Mouse (Mus musculus): ENCODE measurements at regions not wholly inside any gene's neighbourhood (a gene's known extent, or its start where the extent isn't known, plus 50 kb on each side); places are given as distances from the start of the nearest gene placed in this dataset.
A peak's percentile ranks its signal among the peaks of the same experiment; 100 is the strongest.

DNA sequence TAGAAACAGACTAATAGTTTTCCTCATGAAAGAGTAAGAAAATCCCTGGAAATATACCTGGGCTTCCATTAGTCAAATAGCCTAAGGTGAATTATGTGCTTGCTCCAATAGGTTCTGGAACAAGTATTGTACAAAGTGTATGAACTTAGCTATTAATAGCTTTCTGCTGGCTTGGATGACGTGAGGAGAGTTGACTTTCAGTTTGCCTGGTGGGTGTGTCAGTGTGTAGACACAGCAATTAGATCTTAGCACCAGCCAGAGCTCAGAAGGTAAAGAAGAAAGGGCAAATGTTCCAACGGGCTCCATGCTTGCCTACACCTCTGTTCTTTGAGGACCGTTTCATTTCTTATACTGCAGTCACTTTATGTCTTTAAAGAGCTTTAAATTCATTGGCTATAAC is 654.8 kb upstream of the Mef2c start:
- H3K9me3 ChIP-seq (replicated peaks), result no peaks in the 10 kb centered on the region
- H3K9ac ChIP-seq, result no peak overlapping the region
- no peaks in the 10 kb centered on the region for H3K4me1 ChIP-seq
- H3K27ac ChIP-seq, result no peak overlapping the region
- ATAC-seq, result no peak
- WGBS, result 76% methylated on average over 3 of the region's 3 CpGs
- no peaks in the 10 kb centered on the region for H3K36me3 ChIP-seq (ENCODE audit: poor library complexity, severe bottlenecking)
- H3K4me3 ChIP-seq, result no peak overlapping the region
- H3K27me3 ChIP-seq, result no peaks in the 10 kb centered on the region
- H3K4me2 ChIP-seq, result no peak overlapping the region

DNA sequence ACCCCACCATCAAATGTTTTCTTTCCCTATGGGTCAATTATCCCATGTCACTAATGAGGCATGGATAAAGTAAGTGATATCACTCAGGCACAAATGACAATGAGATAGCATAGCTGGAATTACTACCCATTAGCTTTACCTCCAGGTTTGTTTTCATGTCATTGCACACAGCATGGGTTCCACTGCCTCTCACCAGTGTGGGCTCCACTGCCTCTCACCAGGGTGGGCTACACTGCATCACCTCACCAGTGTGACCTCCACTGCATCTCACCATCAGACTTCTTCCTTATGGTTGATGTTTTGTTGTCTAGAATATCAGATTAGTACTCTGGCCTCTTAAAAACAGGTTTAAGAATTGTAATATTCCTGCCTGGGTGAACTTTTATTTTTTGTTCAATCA is 634.0 kb upstream of the Mef2c start:
- H3K9me3 ChIP-seq (replicated peaks), result no peaks in the 10 kb centered on the region
- H3K4me2 ChIP-seq, result no peak overlapping the region
- H3K9ac ChIP-seq, result no peak overlapping the region
- no peak for ATAC-seq
- no peak overlapping the region for H3K27ac ChIP-seq
- no peaks in the 10 kb centered on the region for H3K4me1 ChIP-seq
- no peaks in the 10 kb centered on the region for H3K27me3 ChIP-seq
- H3K4me3 ChIP-seq, result no peak overlapping the region
- H3K36me3 ChIP-seq (ENCODE audit: poor library complexity, severe bottlenecking), result no peaks in the 10 kb centered on the region

DNA sequence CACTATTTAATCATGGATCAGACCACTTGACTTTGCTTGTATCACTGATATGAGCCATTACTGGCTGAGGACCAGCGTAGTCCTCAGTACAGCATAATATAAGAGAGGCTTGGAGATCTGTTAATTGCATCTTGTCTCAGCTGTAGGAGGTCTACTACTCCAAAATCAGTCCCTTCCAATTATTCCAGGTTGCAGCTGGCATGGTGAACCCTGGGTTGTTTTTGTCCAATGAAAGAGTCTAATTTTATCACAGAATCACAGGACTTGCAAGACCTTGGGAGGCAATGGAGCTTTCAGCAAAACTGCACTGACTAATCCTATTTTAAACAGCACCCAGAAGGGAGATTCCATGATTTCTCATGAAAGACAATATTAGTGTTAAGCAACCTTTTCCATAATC is 629.7 kb upstream of the Mef2c start:
- H3K36me3 ChIP-seq (ENCODE audit: poor library complexity, severe bottlenecking), result no peaks in the 10 kb centered on the region
- WGBS, result 74% methylated on average over 1 of the region's 1 CpGs
- H3K9ac ChIP-seq, result no peak overlapping the region
- no peak for ATAC-seq
- H3K27me3 ChIP-seq, result no peaks in the 10 kb centered on the region
- no peak overlapping the region for H3K27ac ChIP-seq
- H3K4me1 ChIP-seq, result no peaks in the 10 kb centered on the region
- H3K9me3 ChIP-seq (replicated peaks), result no peaks in the 10 kb centered on the region
- H3K4me3 ChIP-seq, result no peak overlapping the region
- no peak overlapping the region for H3K4me2 ChIP-seq

DNA sequence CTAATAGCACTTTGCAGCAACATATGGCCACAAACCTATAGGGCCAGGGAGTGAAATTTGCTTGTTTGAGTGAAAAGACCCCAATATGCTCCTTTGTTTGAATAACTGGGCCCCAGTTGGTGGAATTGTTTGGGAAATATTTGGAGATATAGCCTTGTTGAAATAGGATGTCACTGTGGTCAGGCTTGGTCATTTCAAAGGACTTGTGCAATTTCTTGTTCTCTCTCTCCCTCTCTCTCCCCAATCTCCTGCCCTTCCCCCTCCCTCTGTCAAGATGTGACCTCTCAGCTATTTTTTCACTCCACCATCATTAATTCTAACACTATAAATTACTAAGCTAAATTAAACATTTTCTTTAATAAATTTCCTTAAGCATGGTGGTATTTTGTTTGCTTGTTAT is 620.5 kb upstream of the Mef2c start:
- H3K9me3 ChIP-seq (replicated peaks), result no peaks in the 10 kb centered on the region
- H3K4me2 ChIP-seq, result no peak overlapping the region
- H3K4me1 ChIP-seq, result no peaks in the 10 kb centered on the region
- no peak overlapping the region for H3K9ac ChIP-seq
- no peaks in the 10 kb centered on the region for H3K36me3 ChIP-seq (ENCODE audit: poor library complexity, severe bottlenecking)
- H3K27ac ChIP-seq, result no peak overlapping the region
- ATAC-seq, result no peak
- no peak overlapping the region for H3K4me3 ChIP-seq
- H3K27me3 ChIP-seq, result no peaks in the 10 kb centered on the region

DNA sequence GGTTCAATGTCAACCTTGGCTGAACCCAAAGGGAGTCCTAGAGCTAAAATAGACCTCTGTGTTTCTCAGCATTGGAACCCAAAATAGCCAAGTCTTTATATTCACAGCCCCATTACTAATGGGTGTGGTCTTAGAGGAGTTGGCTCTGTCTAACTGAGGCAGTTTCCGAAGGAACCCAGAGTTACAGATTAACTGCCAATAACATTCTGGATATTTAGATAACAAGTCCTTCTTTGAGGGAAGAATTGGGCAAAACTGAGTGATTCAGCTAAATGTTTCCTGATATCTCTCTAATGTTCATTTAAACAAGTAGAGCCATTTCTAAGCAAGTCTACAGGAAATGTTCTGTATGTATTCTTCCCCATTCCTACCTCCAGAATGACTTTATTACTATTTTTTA is 615.1 kb upstream of the Mef2c start:
- Histone ChIP-seq H3K9ac (no peak overlapping the region), H3K27ac (no peak overlapping the region), H3K4me2 (no peak overlapping the region), H3K4me3 (no peak overlapping the region), H3K4me1 (no peaks in the 10 kb centered on the region; the same call in 1 of the 2 replicates), H3K36me3 (ENCODE audit: poor library complexity, severe bottlenecking) (no peaks in the 10 kb centered on the region), H3K27me3 (no peaks in the 10 kb centered on the region), H3K9me3 (replicated peaks) (no peaks in the 10 kb centered on the region)
- 86% methylated on average over 1 of the region's 1 CpGs for WGBS
- no peak for ATAC-seq

DNA sequence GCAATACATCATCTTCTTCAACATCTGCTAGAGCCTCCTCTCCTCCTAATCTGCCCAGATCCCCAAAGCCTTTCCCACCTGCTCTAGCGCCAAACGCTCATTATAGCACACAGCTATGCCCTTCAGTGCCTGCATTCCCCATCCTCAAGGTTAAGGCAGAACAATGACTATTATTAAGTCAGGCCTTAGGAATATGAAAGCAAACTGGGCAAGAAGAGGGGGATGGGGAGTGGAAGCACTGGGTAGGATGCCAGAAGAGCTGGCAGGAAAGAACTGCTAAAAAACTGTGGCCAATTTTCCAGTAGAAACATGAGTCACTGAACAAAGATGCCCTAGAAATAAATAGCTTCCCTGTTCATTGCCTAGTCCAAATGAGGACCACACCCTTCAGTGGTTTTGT is 611.1 kb upstream of the Mef2c start:
- peak; percentile 67 for ATAC-seq
- Histone ChIP-seq H3K27ac (no peak overlapping the region), H3K27me3 (no peaks in the 10 kb centered on the region), H3K4me2 (no peak overlapping the region), H3K9ac (no peak overlapping the region), H3K9me3 (replicated peaks) (no peaks in the 10 kb centered on the region), H3K4me3 (no peak overlapping the region), H3K36me3 (ENCODE audit: poor library complexity, severe bottlenecking) (no peaks in the 10 kb centered on the region), H3K4me1 (no peaks in the 10 kb centered on the region; the same call in 1 of the 2 replicates)
- whole genome bisulfite sequencing, result 67% methylated on average over 2 of the region's 2 CpGs

DNA sequence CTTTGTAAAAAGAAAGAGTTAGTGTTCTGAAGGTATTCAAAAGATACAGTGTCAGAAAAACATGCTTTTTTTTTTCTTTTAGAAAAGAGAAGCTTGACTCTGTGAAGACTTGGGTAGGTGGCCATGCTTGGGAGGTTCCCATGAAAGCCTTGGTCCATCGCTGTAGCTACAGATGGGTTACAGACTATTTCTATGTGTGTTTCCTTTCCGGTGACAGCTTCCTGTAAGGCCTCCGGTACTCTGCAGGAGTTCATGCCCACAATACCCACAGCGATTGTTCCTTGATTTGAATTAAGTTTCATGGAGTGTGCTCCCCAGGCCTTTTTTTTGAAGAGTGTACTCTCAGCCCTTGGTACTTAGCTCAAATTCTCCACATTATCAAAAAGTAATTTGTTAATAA is 604.1 kb upstream of the Mef2c start:
- Histone ChIP-seq H3K4me3 (no peak overlapping the region), H3K27me3 (no peaks in the 10 kb centered on the region), H3K4me2 (no peak overlapping the region), H3K27ac (no peak overlapping the region), H3K4me1 (peaks cover 6% of the 10 kb centered on the region; the same call in 1 of the 2 replicates), H3K36me3 (ENCODE audit: poor library complexity, severe bottlenecking) (no peaks in the 10 kb centered on the region), H3K9ac (no peak overlapping the region), H3K9me3 (replicated peaks) (no peaks in the 10 kb centered on the region)
- no peak for ATAC-seq
- WGBS, result 62% methylated on average over 4 of the region's 4 CpGs

DNA sequence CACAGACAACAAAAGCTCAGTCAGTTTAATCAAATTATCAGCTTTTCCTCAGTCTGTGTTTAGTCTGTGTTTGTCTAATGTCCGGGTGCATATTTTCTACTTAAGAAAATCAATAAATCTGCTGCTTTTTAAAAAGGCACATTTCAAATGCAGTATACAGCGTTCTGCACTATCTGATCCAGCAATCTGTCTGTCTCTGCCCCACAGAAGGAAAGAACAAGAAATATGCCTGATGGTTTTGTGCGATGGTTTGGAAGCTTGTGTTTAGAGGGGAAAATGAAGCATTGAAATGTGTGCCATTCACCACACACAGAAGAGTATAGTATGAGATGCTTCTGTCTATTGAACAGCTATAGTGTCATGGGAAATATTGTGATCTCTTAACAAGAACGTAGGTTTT is 601.7 kb upstream of the Mef2c start:
- H3K27ac ChIP-seq, result no peak overlapping the region
- H3K27me3 ChIP-seq, result no peaks in the 10 kb centered on the region
- H3K4me2 ChIP-seq, result no peak overlapping the region
- no peak; the same call in 1 of the 2 replicates for ATAC-seq
- H3K9ac ChIP-seq, result no peak overlapping the region
- H3K9me3 ChIP-seq (replicated peaks), result no peaks in the 10 kb centered on the region
- no peak overlapping the region for H3K4me3 ChIP-seq
- H3K36me3 ChIP-seq (ENCODE audit: poor library complexity, severe bottlenecking), result no peaks in the 10 kb centered on the region
- WGBS, result 73% methylated on average over 4 of the region's 4 CpGs
- H3K4me1 ChIP-seq, result peaks cover 6% of the 10 kb centered on the region; the same call in 1 of the 2 replicates

DNA sequence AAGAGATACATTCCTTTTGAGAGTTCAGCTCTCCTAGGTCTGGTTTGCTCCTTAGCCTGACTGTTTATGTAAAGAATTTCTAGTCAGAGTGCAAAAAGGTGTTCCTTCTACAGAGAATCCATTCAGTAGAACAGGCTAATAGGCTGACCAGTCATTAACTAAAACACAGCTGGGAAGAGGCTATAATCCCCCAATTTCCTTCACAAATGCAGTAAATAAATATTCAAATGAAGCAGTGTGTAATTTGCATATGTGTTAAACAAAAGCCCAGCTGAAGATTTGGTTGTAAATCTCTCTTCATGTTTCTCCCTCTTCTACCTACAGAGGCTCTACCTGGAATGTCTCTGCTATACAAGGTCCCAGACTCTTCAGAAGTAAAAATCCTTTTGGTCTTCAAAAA is 600.2 kb upstream of the Mef2c start:
- Histone ChIP-seq H3K4me2 (no peak overlapping the region), H3K9me3 (replicated peaks) (no peaks in the 10 kb centered on the region), H3K4me1 (peaks cover 6% of the 10 kb centered on the region; the same call in 1 of the 2 replicates), H3K36me3 (ENCODE audit: poor library complexity, severe bottlenecking) (no peaks in the 10 kb centered on the region), H3K27ac (no peak overlapping the region), H3K9ac (no peak overlapping the region), H3K27me3 (no peaks in the 10 kb centered on the region), H3K4me3 (no peak overlapping the region)
- ATAC-seq, result 0 out of 2 replicates have a peak, but pooled peaks have one; percentile 55

DNA sequence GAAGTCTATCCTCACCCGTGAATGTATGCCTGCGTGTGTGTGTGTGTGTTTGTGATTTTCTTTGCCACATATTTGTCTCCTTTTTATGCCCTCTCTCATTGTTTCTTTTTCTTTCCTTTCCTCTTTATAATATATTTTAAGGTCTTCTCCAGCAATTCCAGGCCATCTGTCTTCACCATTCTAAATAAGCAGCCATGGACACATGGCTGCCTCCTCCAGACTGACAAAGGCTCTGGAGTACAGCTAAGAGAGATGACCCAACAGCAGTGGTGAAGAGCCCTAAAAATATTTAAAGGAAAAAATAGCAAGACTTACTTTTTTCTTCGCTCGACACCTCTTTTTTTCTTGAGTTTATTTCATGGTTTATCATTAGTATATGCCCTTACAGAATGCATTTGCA is 596.1 kb upstream of the Mef2c start:
- WGBS, result 91% methylated on average over 4 of the region's 4 CpGs
- no peak overlapping the region for H3K27ac ChIP-seq
- no peak overlapping the region for H3K9ac ChIP-seq
- no peaks in the 10 kb centered on the region for H3K27me3 ChIP-seq
- no peak for ATAC-seq
- peaks cover 6% of the 10 kb centered on the region; the same call in 1 of the 2 replicates for H3K4me1 ChIP-seq
- H3K9me3 ChIP-seq (replicated peaks), result no peaks in the 10 kb centered on the region
- H3K4me3 ChIP-seq, result no peak overlapping the region
- no peak overlapping the region for H3K4me2 ChIP-seq
- H3K36me3 ChIP-seq (ENCODE audit: poor library complexity, severe bottlenecking), result no peaks in the 10 kb centered on the region

DNA sequence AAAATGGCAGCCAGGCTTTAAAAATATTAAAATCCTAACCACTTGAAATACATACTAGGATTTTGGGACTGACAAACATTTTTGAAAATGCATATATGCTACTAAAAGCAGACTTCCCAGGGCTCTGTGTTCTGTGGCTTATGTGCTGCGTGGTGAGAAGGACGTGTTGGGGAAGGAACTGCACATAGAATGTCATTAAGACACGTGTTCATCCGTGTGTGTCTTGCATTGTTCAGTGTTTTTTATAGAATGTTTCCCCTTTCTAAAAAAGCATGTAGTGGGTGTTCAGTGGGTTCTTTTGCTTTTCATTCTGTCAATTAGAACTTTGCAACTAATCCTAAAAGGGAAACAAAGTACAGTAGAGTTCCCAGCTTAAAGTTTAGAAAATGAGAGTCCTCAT is 594.7 kb upstream of the Mef2c start:
- WGBS, result 86% methylated on average over 4 of the region's 4 CpGs
- Histone ChIP-seq H3K27me3 (no peaks in the 10 kb centered on the region), H3K36me3 (ENCODE audit: poor library complexity, severe bottlenecking) (no peaks in the 10 kb centered on the region), H3K4me1 (no peaks in the 10 kb centered on the region), H3K4me2 (no peak overlapping the region), H3K9ac (no peak overlapping the region), H3K4me3 (no peak overlapping the region), H3K9me3 (replicated peaks) (no peaks in the 10 kb centered on the region), H3K27ac (no peak overlapping the region)
- no peak for ATAC-seq

DNA sequence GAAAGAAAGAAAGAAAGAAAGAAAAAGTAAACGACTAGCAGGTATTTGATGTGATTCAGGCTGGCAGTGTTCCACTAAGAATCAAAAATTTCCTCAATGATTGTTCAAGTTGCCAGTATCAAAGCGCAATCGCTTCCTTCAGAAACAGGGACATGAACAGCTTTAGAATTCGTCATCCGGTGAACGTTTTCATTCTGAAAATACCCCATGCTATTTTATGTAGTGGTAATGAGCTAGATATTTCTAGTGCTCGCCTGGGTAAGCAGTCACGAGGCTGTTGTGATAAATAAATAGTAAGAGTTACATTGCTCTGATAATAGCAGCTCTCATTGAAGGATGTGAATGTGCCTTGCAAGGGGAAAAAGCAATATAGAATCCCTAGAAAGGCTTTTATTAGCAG is 591.0 kb upstream of the Mef2c start:
- H3K4me3 ChIP-seq, result no peak overlapping the region
- H3K4me1 ChIP-seq, result no peaks in the 10 kb centered on the region
- no peak overlapping the region for H3K4me2 ChIP-seq
- WGBS, result 74% methylated on average over 8 of the region's 8 CpGs
- no peaks in the 10 kb centered on the region for H3K36me3 ChIP-seq (ENCODE audit: poor library complexity, severe bottlenecking)
- no peak for ATAC-seq
- H3K27me3 ChIP-seq, result no peaks in the 10 kb centered on the region
- no peaks in the 10 kb centered on the region for H3K9me3 ChIP-seq (replicated peaks)
- no peak overlapping the region for H3K9ac ChIP-seq
- H3K27ac ChIP-seq, result no peak overlapping the region

DNA sequence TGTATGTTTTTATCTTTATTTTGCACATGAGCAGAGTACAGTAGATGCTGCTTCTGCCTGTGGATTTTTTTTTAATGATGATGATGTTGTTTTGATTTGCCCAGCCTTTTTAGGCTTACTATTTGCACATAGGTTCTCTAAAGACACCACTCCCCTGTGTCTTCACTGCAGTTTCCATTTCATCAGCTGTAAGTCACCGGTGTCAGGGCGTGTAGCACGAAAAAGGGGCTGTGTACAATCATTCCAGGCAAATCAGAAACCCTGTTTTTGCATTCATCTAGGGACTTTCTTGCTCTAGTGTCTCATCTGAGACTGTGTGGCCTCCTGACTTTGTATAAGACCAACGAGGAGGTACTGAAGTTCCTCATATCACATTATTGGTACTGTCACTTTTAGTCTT is 588.6 kb upstream of the Mef2c start:
- no peaks in the 10 kb centered on the region for H3K9me3 ChIP-seq (replicated peaks)
- ATAC-seq, result no peak
- no peak overlapping the region for H3K4me3 ChIP-seq
- H3K4me2 ChIP-seq, result no peak overlapping the region
- H3K27ac ChIP-seq, result no peak overlapping the region
- no peaks in the 10 kb centered on the region for H3K4me1 ChIP-seq
- no peak overlapping the region for H3K9ac ChIP-seq
- no peaks in the 10 kb centered on the region for H3K27me3 ChIP-seq
- H3K36me3 ChIP-seq (ENCODE audit: poor library complexity, severe bottlenecking), result no peaks in the 10 kb centered on the region
- 93% methylated on average over 4 of the region's 4 CpGs for WGBS

DNA sequence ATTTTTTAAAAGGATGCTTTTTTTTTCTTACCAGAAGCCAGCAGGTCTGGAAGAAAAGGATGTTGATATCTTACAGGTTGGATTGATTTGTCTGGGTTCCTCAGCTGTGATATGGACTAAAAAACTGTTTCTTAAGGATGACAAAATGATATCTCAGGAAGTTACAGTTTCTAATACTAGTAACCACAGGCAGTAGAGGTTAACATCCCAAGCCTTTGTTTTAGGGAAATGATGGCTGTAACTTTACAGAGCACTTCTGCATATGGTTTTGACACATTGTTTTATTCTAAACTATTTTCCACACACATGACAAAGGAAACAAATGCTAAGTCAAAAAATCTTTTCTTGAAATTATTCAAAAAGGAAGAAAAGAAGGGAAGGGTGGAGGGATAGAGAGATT is 573.8 kb upstream of the Mef2c start:
- Histone ChIP-seq H3K9ac (no peak overlapping the region), H3K9me3 (replicated peaks) (no peaks in the 10 kb centered on the region), H3K27ac (no peak overlapping the region), H3K4me3 (no peak overlapping the region), H3K36me3 (ENCODE audit: poor library complexity, severe bottlenecking) (no peaks in the 10 kb centered on the region), H3K4me1 (no peaks in the 10 kb centered on the region), H3K4me2 (no peak overlapping the region), H3K27me3 (no peaks in the 10 kb centered on the region)
- no peak for ATAC-seq
